Mouse (Mus musculus) effector memory CD4-positive, alpha-beta T cell, adult 5 months (primary cell): ENCODE data around the gene Tnnt2. TPM values are rescaled to one million over a fixed set of nuclear protein-coding genes. Genes with fewer than 3 reads are reported as not detected.

Experiments used
- polyA plus RNA-seq: library from polyadenylated mRNA; unstranded; fragments of 100-300 nt; shearing (Covaris generic); gene quantifications from one replicate; pipeline ENCODE4 v1.2.1, GENCODE M21; 2017

The Tnnt2 gene
- polyA plus RNA-seq: not detected

GRCm38 (mm10) chr1:135835716-135836483 lies at the start of gene Tnnt2:
Gene Tnnt2, plus strand, starts transcription at chr1:135836354.

GRCm38 (mm10) chr1:135818481-135819086 lies 17.6 kb upstream of the Tnnt2 start, which contains the start of gene Lad1:
Gene Lad1, plus strand, starts transcription at chr1:135818598.

Other genes with a start within 250 kb of the Tnnt2 start
- gene Nav1, start 229.1 kb upstream of the Tnnt2 start, polyA plus RNA-seq: not detected
- gene Csrp1, start 116.3 kb upstream of the Tnnt2 start, polyA plus RNA-seq: 91.3 TPM
- 0.52 TPM for gene Phlda3, start 70.2 kb upstream of the Tnnt2 start, polyA plus RNA-seq
- not detected for gene Tnni1, start 56.9 kb upstream of the Tnnt2 start, polyA plus RNA-seq
- gene Lad1, start 17.8 kb upstream of the Tnnt2 start, polyA plus RNA-seq: not detected
- gene Pkp1, start 82.9 kb downstream of the Tnnt2 start, polyA plus RNA-seq: not detected
- gene Igfn1, start 170.0 kb downstream of the Tnnt2 start, polyA plus RNA-seq: not detected
- 16.6 TPM for gene Tmem9, start 171.8 kb downstream of the Tnnt2 start, polyA plus RNA-seq
- gene Ascl5, start 214.4 kb downstream of the Tnnt2 start, polyA plus RNA-seq: not detected
- gene Cacna1s, start 216.4 kb downstream of the Tnnt2 start, polyA plus RNA-seq: 1.6 TPM